Mouse (Mus musculus): ENCODE measurements around the gene Dlx3.

DNA sequence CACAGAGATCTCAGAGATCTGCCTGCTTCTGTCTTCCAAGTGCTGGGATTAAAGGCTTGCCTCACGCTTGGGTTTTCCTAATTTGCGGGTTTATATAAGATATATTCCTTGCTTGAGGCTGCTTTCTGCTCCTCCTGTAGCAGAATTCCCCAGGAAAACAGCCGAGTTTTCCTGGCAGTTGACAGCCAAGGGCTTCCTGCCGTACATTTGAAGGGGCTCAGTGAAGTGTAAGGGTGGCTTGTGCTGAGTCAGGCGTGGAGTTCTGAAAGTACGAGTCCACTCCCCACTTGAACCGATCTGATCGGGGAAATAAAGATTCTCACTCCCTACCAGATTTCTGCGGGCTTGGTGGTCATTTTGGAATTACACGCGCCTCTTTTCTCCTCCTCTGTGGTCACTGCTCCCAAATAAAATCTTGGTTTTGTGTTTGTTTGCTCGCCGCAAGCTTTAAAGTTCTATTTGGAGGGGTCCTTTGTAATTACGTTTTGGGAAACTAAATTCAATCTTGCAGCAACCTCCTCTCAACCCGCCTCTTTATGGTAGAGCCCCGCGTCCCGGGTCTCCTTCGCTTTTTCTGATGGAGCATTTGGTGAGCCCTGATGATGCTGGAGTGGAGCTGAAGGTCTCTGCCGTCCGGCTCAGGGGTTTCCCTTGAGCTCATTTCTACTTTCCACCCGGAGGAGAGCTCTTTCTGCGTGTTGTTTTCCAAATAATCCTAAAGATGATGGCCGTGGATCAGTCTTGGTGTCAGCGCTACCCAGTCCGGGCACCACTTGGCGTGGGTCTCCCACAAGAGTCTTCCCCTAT, 29.7 kb downstream of the Dlx3 start:
- TF ChIP-seq POLR2A (IDR thresholded peaks at IDR 0.05; ENCODE audit: extremely low read depth, insufficient read depth, low read length) (no peak), CTCF (IDR thresholded peaks at IDR 0.05; ENCODE audit: extremely low read depth, insufficient read depth, low read length) (no peak)
